Mouse (Mus musculus) cerebellum, postnatal 10 days (tissue): Measurements from ENCODE around the gene Gfpt2.
"Not testable (repeated sequence)": the region's sequence is repeated elsewhere in the genome, so short reads cannot be mapped to it uniquely, and the experiment has no call there.

Experiments
- DNase-seq, 2 experiments: peaks; one replicate each; pipeline ENCODE4 v3.0.0; 2021; ENCODE audit warnings: mixed read lengths in 2 of 2

The Gfpt2 gene

GRCm38 (mm10) chr11:49793619-49794341, at the start of gene Gfpt2:
Gfpt2 (plus strand) TSS chr11:49794178.
- peak; percentile 87 to 93 for DNase-seq

GRCm38 (mm10) chr11:49744981-49745380, 49.0 kb upstream of the Gfpt2 start:
- peak; percentile 51 to 66 for DNase-seq

GRCm38 (mm10) chr11:49745839-49746238, 48.1 kb upstream of the Gfpt2 start:
- DNase-seq = no peak

- DNase-seq = no peak
Observed at GRCm38 (mm10) chr11:49746756-49747155, 47.2 kb upstream of the Gfpt2 start.

GRCm38 (mm10) chr11:49754958-49755665, 38.9 kb upstream of the Gfpt2 start:
- no peak for DNase-seq

- DNase-seq = no peak
Observed at GRCm38 (mm10) chr11:49758096-49758495, 35.9 kb upstream of the Gfpt2 start.

DNA sequence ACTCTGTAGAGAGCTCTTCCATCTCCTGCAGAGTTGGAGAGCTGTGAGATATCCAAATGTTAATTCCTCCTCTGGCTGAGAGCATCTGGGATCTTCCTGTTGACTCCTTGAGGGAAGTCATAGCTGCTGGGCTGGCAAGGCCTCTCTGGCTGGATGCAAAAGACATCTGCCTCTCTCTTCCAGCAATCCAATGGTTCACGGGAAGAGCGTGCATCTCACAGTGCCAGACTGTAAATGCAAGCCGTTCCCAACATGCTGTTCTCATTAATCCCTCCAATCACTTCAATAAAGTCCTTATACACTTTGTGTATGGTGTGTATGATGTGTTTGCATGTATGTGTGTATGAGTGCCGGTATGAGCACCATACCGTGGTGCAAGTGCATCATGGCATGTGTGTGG, 32.8 kb upstream of the Gfpt2 start:
- peak in 1 of 2 experiments; percentile 29 for DNase-seq

DNA sequence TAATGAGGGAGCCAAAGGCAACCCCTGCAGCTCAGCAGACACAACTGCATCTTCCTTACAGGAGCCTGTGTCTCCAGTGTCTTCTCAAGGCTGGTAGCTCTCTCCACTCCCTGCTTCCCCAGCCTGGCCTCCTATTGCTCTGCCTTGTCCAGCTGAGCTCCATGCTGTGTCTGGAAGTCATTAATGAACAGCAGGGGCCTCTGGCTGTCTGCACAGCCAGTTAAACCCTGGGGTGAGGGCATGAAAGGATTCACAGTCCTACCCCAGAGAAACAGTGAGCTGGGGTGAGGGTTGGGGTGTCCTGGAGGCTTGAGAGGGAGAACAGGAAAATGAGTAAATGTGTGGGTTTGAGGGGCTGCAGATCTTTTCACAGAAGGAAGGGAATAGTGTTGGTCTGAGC, 30.4 kb upstream of the Gfpt2 start:
- DNase-seq = no peak

GRCm38 (mm10) chr11:49764023-49764422, 30.0 kb upstream of the Gfpt2 start:
- DNase-seq = no peak

- DNase-seq = peak; percentile 57 to 74
Observed at GRCm38 (mm10) chr11:49764639-49765299, 29.2 kb upstream of the Gfpt2 start.

DNA sequence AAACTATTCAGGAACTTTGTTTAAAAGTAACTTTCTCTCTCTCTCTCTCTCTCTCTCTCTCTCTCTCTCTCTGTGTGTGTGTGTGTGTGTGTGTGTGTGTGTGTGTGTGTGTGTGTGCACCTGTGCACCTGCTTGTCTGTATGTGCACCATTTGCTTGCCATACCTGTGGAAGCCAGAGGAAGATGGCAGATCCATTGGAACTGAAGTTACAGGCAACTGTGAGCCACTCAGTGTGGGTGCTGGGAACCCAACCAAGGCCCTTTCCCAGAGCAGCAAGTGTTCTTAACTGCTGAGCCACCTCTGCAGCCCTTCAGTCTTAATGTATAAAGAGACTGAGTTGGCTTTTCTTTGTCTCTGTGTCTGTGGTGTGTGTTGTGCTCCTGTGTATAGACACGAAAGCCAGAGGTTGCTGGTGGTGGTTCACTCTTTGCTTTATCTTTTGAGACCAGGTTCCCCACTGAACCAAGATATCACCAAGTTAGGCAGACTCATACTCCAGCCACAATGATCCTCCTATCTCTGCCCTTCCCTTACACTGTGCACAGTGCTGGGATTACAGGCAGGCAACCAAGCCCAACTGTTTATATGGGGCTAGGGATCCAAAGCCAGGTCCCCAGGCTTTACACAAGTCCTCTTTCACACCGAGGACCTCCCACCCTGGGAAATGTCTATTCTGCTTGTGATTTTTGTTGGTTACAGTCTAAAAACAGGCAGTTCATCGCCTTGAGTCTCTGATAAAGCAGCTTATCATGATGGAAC, 28.4 kb upstream of the Gfpt2 start:
- DNase-seq = no peak

DNA sequence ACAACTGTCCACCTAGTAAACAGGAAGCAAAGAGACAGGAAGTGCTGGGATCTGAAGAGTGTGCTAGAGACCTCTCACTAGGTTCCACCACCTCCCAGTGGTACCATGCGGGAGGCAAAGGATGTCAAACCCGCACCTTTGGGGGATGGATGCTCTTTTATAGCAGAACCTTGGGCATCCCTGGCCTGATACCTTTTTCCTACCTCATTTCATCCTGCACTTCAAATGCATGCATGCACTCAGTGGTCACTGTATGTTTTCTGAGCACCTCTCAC, 27.9 kb upstream of the Gfpt2 start:
- DNase-seq = no peak

DNA sequence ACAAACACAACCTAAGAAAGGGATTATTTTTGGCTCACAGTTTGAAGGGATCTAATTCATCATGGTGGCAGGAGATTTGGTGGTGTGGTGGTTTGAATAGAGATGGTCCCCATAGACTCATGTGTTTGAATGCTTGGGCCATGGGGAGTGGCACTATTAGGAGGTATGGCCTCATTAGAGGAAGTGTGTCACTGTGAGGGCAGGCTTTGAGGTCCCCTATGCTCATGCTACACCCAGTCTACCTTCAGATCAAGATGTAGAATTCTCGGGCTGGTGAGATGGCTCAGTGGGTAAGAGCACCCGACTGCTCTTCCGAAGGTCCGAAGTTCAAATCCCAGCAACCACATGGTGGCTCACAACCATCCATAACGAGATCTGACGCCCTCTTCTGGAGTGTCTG, 26.5 kb upstream of the Gfpt2 start:
- DNase-seq = not testable (repeated sequence)

DNA sequence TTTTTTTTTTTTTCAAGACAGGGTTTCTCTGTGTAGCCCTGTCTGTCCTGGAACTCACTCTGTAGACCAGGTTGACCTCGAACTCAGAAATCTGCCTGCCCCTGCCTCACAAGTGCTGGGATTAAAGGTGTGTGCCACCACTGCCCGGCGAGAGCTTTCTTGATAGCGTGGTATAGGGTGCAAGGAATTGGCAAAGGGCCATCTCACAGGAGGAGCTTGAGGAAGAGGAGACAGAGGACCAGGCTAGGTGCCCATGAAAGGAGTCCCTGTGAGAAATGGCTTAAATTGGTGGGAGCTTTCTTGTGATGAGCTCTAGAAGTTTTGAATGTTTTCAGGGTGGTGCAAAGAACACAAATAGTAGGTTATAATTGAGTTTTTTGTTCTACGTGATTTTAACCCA, 25.2 kb upstream of the Gfpt2 start:
- DNase-seq = no peak

- DNase-seq = no peak
Observed at GRCm38 (mm10) chr11:49770676-49771550, 23.1 kb upstream of the Gfpt2 start.

DNA sequence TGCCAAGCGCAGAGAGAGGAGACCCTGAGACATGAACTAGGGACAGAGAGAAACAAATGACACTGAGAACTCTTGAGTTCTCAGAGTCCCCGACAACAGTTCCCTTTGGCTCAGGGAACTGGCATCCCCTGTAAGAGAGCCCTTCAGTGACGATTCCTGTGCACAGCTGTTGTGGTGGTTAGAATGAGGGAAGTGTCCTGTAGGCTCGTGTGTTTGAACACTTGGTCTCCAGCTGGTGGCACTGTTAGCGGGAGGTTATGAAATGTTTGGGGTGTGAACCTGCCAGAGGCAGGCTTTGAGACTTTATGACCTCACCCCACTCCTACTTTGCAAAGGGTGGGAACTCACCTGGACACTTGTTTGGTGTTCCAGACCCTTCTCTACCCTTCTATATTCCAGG, 21.7 kb upstream of the Gfpt2 start:
- no peak for DNase-seq

- DNase-seq = peak; percentile 41 to 61
Observed at GRCm38 (mm10) chr11:49774894-49775293, 19.1 kb upstream of the Gfpt2 start.

- DNase-seq = peak; percentile 84 to 91
Observed at GRCm38 (mm10) chr11:49778844-49779243, 15.1 kb upstream of the Gfpt2 start.

GRCm38 (mm10) chr11:49780161-49780817, 13.7 kb upstream of the Gfpt2 start:
- no peak for DNase-seq

DNA sequence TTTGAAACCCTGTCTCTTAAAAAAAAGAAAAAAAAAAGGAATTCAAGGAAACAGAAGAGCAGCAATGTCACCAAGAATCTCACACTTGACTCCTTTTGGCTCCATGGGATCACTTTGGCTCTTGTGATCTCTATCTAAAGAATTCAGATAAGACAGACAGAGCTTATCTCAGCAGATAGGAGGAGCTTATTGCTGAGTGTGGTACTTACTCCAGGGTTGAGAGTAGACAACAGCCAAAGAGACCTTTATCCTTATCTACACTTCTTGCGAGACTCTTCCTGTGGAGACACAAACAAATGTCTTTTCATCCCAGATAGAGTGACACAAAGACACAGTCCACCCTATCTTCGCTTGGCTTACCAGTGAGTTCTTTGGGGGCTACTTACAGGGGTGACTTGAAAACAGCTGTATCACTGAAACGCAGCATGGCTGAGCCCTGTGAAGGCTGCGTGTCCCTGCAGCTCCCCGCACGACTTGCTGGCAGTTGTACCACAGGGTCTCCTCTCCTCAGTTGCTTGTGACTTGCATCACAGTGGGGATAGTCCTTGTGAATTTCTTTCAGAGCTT, 12.1 kb upstream of the Gfpt2 start:
- no peak for DNase-seq

- peak; percentile 27 to 37 for DNase-seq
Observed at GRCm38 (mm10) chr11:49793131-49793530, 847 bp upstream of the Gfpt2 start.
